Mouse (Mus musculus) c-Kit-negative CD71-positive TER-119-positive erythroid progenitor cells, embryonic 14.5 days (primary cell): ENCODE results near the gene Chn1.

Experiments used
- DNase-seq: peaks from one replicate; pipeline ENCODE4 v3.0.0-alpha.2; 2013; ENCODE audit warnings: low read depth, low spot score

Chn1 gene

GRCm38 (mm10) chr2:73746375-73746770, 28.8 kb downstream of the Chn1 start:
- no peak for DNase-seq

- no peak for DNase-seq
Observed at GRCm38 (mm10) chr2:73745647-73746374, 29.3 kb downstream of the Chn1 start.

DNA sequence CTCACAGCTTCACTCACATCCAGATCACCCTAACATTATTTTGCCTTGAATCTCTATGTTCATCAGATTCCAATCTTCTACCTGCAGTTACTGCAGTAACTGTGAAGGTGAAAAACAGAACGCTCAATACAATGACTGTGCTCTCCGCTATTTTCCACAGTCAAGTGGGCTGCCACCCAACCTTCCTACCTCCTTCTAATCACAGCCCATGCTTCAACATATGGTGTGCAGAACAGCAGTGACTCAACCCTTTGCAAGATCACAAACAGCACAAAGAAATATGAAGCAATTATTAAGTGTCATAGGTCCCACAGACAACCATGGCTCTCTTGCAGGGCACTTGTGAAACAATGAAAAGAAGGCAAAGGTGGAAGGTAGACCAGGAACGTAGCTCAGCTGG, 33.9 kb downstream of the Chn1 start:
- DNase-seq: no peak

DNA sequence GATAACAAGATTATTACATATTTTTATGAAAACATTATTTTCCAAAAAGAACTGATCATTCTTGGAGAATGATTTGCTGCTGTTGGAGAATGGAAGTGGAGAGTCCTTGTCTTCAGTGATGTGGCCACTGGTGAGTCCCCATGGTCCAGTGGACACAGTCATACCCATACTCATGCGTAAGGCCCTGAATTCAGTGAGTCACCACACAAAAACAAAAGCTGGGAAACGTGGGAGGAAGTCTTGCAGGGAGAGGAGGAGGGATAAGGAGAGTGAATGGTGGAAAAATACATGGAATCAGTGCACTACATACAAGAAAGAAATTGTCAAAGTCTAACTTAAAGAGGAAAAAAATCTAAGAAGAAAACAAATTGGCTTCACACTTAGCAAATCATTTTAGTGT, 47.3 kb downstream of the Chn1 start:
- DNase-seq: no peak

- DNase-seq: no peak
Observed at GRCm38 (mm10) chr2:73724934-73725333, 50.2 kb downstream of the Chn1 start.

GRCm38 (mm10) chr2:73721821-73722220, 53.3 kb downstream of the Chn1 start:
- DNase-seq: no peak

GRCm38 (mm10) chr2:73712481-73712880, 62.7 kb downstream of the Chn1 start:
- DNase-seq: no peak

DNA sequence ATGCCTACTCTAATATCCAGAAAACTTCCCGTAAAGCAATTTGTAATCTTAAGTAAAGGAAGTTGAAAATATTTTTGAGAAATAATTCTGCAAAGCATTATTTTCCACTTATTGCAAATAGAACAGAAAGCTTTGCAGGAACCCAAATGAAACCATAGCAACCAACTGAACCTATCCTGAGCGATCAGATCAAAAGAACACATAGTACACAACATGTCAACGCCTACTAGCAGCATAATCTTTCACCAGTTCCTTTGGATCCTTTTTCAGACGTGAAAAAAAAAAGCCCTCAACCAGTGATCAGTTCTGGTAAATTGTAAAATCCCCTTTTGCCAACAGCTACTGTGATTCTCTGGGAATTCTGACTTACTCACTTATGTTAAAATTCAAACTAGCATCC, 82.1 kb downstream of the Chn1 start:
- DNase-seq: no peak

- no peak for DNase-seq
Observed at GRCm38 (mm10) chr2:73690783-73691604, 84.2 kb downstream of the Chn1 start.

DNA sequence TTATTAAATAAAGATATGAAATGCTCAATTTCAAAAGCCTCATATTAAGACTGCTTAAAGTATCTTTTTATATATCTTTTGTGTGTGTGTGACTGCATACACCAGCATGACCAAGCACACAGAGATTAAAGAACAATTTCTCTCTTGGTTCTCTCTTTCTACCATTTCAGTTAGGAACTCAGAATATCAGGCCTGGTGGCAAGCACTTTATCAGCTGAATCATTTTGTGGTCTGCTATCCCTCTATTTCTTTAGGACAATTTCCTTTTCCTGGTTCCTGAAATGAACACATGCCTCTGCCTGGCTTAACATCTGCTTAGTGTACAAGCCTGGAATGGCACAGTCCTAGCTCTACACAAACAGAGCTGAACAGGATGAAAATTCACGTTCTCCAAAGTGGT, 92.6 kb downstream of the Chn1 start:
- no peak for DNase-seq

- DNase-seq: no peak
Observed at GRCm38 (mm10) chr2:73680425-73681027, 94.6 kb downstream of the Chn1 start.

GRCm38 (mm10) chr2:73668608-73669007, 106.5 kb downstream of the Chn1 start:
- no peak for DNase-seq

GRCm38 (mm10) chr2:73660566-73661134, 114.5 kb downstream of the Chn1 start:
- DNase-seq: no peak

DNA sequence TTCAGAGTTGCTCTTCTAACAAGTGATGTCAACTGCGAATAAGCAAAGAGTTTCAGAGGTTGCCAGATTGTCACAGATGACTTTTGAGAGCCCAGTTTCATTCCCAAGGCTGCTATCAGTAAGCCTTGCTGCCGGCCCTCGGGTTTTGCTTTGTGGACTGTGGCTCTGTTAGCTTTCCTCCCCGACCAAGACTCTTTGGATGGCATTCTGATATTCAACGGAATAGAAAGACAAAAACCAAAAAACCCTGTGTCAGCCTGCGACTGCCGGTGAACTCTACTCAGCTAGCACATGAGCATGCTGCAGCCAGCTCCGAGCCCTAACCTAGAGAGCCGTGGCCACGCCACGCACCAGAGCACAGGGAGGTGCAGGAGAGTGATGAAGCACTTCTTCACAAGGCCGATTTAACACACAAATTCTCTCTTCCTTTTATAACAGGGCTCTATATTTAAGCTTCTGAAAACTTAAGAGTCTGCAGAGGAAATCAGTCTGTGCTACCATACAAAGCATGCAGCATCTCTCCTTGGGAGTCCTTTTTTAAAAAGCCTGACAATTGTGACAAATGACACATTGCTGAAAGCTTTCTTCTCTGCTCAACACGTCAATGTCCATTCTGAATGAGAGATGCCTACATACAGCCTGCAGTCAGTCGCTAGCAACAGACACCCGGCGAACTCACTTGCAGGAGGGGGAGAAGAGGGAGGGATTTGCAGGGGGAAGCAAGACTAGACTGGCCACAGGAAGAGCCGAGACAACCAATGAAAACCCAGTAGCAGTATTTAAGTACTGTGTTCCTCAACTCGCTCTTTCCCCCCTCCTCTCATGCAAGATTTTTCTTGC, 115.2 kb downstream of the Chn1 start:
- DNase-seq: no peak

GRCm38 (mm10) chr2:73659041-73659440, 116.1 kb downstream of the Chn1 start:
- DNase-seq: no peak

DNA sequence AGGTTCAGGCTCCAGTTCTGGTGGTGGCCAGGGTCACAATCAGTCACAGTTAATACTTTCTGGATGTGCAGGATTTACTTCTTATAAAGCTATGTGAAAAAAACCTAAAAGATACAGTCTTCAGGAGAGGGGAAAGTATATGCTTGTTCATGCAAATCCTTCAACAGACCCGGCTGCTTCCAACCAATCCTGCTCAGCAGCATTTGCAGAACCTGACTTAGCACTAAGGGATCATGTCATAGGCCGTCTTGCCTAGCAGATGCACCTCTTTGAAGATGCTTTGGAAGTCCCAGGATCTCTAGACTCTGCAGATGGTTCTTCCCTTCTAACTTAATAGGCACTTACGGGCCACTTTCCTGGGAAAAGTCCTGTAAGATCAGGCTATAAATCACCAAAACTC, 117.2 kb downstream of the Chn1 start:
- no peak for DNase-seq

DNA sequence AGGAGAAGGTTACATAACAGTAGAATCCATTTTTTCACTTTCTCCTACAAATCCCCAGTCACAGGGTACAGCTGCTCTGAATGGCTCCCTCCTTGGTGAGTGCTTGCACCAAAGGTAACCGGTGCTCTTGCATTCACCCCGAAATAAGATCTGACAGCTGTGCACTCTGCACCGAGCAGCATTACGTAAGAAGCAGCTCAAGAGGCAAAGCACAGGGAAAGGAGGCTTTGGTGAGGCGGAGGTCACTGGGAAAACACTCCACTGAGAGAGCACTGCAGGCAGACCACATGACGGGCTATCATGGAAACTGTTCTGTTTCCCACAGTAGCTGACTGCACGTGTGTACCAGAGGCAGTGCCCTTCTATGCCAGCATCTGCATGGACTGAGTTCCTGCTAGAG, 118.0 kb downstream of the Chn1 start:
- DNase-seq: no peak

DNA sequence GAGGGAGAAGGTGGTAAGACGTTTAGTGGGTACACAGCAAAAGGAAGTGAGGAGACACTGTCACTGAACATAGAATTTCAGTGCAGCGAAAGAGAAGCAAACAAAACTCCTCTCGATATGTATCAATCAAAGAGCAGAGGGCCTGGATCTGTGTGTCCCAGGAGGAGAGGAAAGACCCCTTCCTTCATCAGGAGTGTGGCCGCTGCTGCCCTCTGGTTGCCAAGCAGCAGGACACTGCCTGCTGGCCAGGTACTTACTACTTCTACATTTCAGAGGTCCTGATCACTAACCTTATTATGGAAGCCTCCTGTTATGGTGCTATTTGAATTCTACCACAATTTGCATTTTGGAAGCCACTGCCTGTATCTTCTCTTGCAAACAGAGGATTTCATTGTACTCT, 119.5 kb downstream of the Chn1 start:
- no peak for DNase-seq

- no peak for DNase-seq
Observed at GRCm38 (mm10) chr2:73654892-73655243, 120.3 kb downstream of the Chn1 start.

GRCm38 (mm10) chr2:73654059-73654891, 120.9 kb downstream of the Chn1 start:
- no peak for DNase-seq

- no peak for DNase-seq
Observed at GRCm38 (mm10) chr2:73637688-73638087, 137.5 kb downstream of the Chn1 start.
